ENCODE assay signal across 22 mouse cellular contexts in genomic region chr9:48510134-48510533, GRCm38 (mm10). TPM values are rescaled to one million over a fixed set of nuclear protein-coding genes. Genes with fewer than 3 reads are reported as not detected.
DNase-seq lines count a peak whose midpoint lies in the region; ATAC-seq and TF ChIP-seq lines count a peak whose summit lies in the region.
"Had no signal": no experiment of that assay in that cellular context is flagged by ENCODE, and none has a peak within 500 bp of the region (broad histone marks: within the 10 kb centered on the region; RNA-seq: fewer than 3 reads in every experiment).

No protein-coding gene starts in this region.

- DNase-seq in heart, adult 11 months = peak; percentile 10
- DNase-seq in heart, adult 18-20 months = no peak
- no peak for DNase-seq in spleen, postnatal 14 days (ENCODE audit: low spot score in 2 of 2)
- no peak for DNase-seq in adrenal gland, postnatal 36 days
- DNase-seq: adrenal gland, adult 8-10 months; adrenal gland, postnatal 14 days; cerebellum, adult 11 months; cerebellum, adult 18-20 months; cerebellum, adult 8-10 months; cerebellum, adult 9-11 months; cerebellum, postnatal 14 days; cerebellum, postnatal 36 days; embryo, embryonic 11 days had no signal

- 0 out of 2 replicates have a peak overlapping the region, but pooled peaks have one; percentile 11 for H3K27ac ChIP-seq in bone marrow macrophage, adult 2 months (ENCODE audit: insufficient read depth, low read depth, low read length)
- H3K27ac ChIP-seq: embryonic facial prominence, embryonic 13.5 days; embryonic facial prominence, embryonic 15.5 days; forebrain, embryonic 10.5 days; forebrain, embryonic 12.5 days had no signal

- no peak for TF ChIP-seq CTCF in bone marrow macrophage, adult 2 months (IDR thresholded peaks at IDR 0.05; ENCODE audit: low read depth, low read length)

- TF ChIP-seq POLR2A in bone marrow macrophage, adult 2 months (IDR thresholded peaks at IDR 0.05; ENCODE audit: borderline replicate concordance, low read depth, low read length) = no peak

- H3K4me1 ChIP-seq in bone marrow macrophage, adult 2 months (ENCODE audit: control insufficient read depth, insufficient read depth, low read length) = peaks cover 21% of the 10 kb centered on the region
- H3K4me1 ChIP-seq: embryonic facial prominence, embryonic 13.5 days; embryonic facial prominence, embryonic 15.5 days; forebrain, embryonic 12.5 days had no signal

- no peak overlapping the region for H3K4me3 ChIP-seq in bone marrow macrophage, adult 2 months (ENCODE audit: insufficient read depth, low read length)
- H3K4me3 ChIP-seq: embryonic facial prominence, embryonic 13.5 days; embryonic facial prominence, embryonic 15.5 days; erythroblast, embryonic 14.5 days; forebrain, embryonic 10.5 days; forebrain, embryonic 12.5 days had no signal

- peak; percentile 78 for ATAC-seq in megakaryocyte progenitor cell, adult 5-6 weeks (replicated peaks; ENCODE audit: poor library complexity)
- ATAC-seq: forebrain, embryonic 14.5 days; forebrain, embryonic 16.5 days had no signal

RNA-seq across cellular contexts. Expression of gene Gm5617, which starts 14.9 kb away (rescaled TPM):
- total RNA-seq in heart, adult 18-20 months (2021) = 10 to 100 TPM; 38.2 to 42.3 TPM
- polyA plus RNA-seq in bone marrow macrophage, adult 2 months (2012; ENCODE audit: insufficient read depth, insufficient read length, missing spikeins) = 16.5 and 16.8 TPM in 2 replicates
- total RNA-seq in megakaryocyte progenitor cell, adult 5-6 weeks (2015) = 4.9 and 8.8 TPM in 2 replicates
- total RNA-seq in megakaryocyte progenitor cell, adult 5-6 weeks (2017) = 6.3 and 13.5 TPM in 2 replicates
- total RNA-seq in adrenal gland, postnatal 36 days (2021) = 10 to 100 TPM; 36.7 to 62.8 TPM

RNA-seq across cellular contexts. Expression of gene Rbm7, which starts 15.0 kb away (rescaled TPM):
- total RNA-seq in heart, adult 18-20 months (2021) = 10 to 100 TPM; 21.1 to 21.8 TPM
- polyA plus RNA-seq in bone marrow macrophage, adult 2 months (2012; ENCODE audit: insufficient read depth, insufficient read length, missing spikeins) = 89.5 and 99.3 TPM in 2 replicates
- 117 and 122 TPM in 2 replicates for total RNA-seq in megakaryocyte progenitor cell, adult 5-6 weeks (2015)
- 97.9 and 109 TPM in 2 replicates for total RNA-seq in megakaryocyte progenitor cell, adult 5-6 weeks (2017)
- total RNA-seq in adrenal gland, postnatal 36 days (2021) = 10 to 100 TPM; 72.7 to 80.7 TPM

RNA-seq across cellular contexts. Expression of gene Rexo2, which starts 29.7 kb away (rescaled TPM):
- 10 to 100 TPM; 65.7 to 71.4 TPM for total RNA-seq in heart, adult 18-20 months (2021)
- 88.1 and 97.5 TPM in 2 replicates for polyA plus RNA-seq in bone marrow macrophage, adult 2 months (2012; ENCODE audit: insufficient read depth, insufficient read length, missing spikeins)
- total RNA-seq in megakaryocyte progenitor cell, adult 5-6 weeks (2015) = 106 and 124 TPM in 2 replicates
- total RNA-seq in megakaryocyte progenitor cell, adult 5-6 weeks (2017) = 164 and 165 TPM in 2 replicates
- 100 to 1,000 TPM; 131 TPM for total RNA-seq in adrenal gland, postnatal 36 days (2021)
